Mouse (Mus musculus) cerebellum, adult 2 months (tissue): ENCODE data around the gene Vwa7. TPM values are rescaled to one million over a fixed set of nuclear protein-coding genes. Genes with fewer than 3 reads are reported as not detected.
A peak's percentile ranks its signal among the peaks of the same experiment; 100 is the strongest.

ENCODE experiments used
- DNase-seq, 2 experiments: peaks; one replicate each; pipeline ENCODE4 v3.0.0; 2021
- H3K27ac ChIP-seq: fragments of 200-500 bp; 2 replicates; pipeline ENCODE4 v1.5.1; 2012; ENCODE audit warnings: low read length, control low read depth, inconsistent platforms; ENCODE audit not compliant: insufficient read depth
- H3K27me3 ChIP-seq: fragments of 200-500 bp; 2 replicates; pipeline ENCODE4 v1.6.1; 2012; ENCODE audit warnings: inconsistent platforms, mild to moderate bottlenecking, low read length, moderate library complexity; ENCODE audit not compliant: control insufficient read depth, insufficient read depth
- H3K4me1 ChIP-seq: fragments of 200-500 bp; 2 replicates; pipeline ENCODE4 v1.6.1; 2011; ENCODE audit warnings: low read length; ENCODE audit not compliant: control insufficient read depth, insufficient read depth
- H3K4me3 ChIP-seq: fragments of 200-500 bp; replicated peaks from 2 replicates; pipeline ENCODE3; 2011; ENCODE audit warnings: mild to moderate bottlenecking, low read depth, low read length, control low read depth; ENCODE audit not compliant: insufficient read depth
- CTCF ChIP-seq: fragments of 200-500 bp; IDR thresholded peaks from 2 replicates; pipeline ENCODE4 v1.5.1; 2011; ENCODE audit warnings: low read depth, mild to moderate bottlenecking, control low read depth, low read length, moderate library complexity, borderline replicate concordance; ENCODE audit not compliant: insufficient read depth
- POLR2A ChIP-seq: fragments of 200-500 bp; IDR thresholded peaks from 2 replicates; pipeline ENCODE4 v1.6.1; 2011; ENCODE audit warnings: low read length, control low read depth, borderline replicate concordance; ENCODE audit not compliant: insufficient read depth
- WGBS: fragments of 180-500 bp; shearing (Covaris S2); methylation state at CpG from one replicate; pipeline ENCODE4 v1.1.7; 2018; 5-methylcytosine and 5-hydroxymethylcytosine counted together
- polyA plus RNA-seq: library from polyadenylated mRNA; depleted of rRNA; stranded (reverse); fragments of >200 nt; gene quantifications from 2 replicates; pipeline ENCODE4 v1.2.3, GENCODE M21; 2012

Vwa7 gene
- polyA plus RNA-seq, 1 experiment = 25.5 TPM

DNA sequence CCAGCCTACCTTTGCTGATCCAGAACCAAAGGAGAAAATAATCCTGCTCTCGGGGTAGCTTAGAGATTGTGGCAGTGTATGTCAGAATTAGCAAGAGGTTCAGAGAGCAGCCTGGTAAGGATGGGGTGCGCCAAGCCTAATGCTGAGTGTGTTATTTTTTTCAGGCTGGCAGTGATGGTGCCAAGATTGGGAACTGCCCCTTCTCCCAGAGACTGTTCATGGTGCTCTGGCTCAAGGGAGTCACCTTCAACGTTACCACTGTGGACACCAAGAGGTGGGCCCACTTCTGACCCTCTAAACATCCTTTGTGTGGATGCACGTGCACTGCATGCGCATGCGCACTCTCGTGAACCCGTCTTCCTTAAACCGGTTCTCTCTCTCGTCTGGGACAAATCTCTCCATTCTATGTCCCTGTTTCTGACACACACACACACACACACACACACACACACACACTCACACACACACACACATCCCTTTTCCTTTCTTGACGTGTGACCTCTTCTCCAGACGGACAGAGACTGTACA, 36.0 kb downstream of the Vwa7 start:
- TF ChIP-seq POLR2A (no peak), CTCF (no peak)
- DNase-seq = no peak
- Histone ChIP-seq H3K4me3 (peak overlapping the region; percentile 77), H3K4me1 (peaks cover 12% of the 10 kb centered on the region), H3K27me3 (no peaks in the 10 kb centered on the region), H3K27ac (peak overlapping the region; percentile 96)
- 60% methylated on average over 12 of the region's 12 CpGs for WGBS

- Histone ChIP-seq H3K27ac (no peak overlapping the region), H3K4me3 (no peak overlapping the region), H3K4me1 (peaks cover 18% of the 10 kb centered on the region), H3K27me3 (no peaks in the 10 kb centered on the region)
- no peak for TF ChIP-seq POLR2A
- WGBS = 82% methylated on average over 7 of the region's 7 CpGs
- DNase-seq = no peak
Observed at GRCm38 (mm10) chr17:35055691-35056495, 39.5 kb downstream of the Vwa7 start.

- 85% methylated on average over 3 of the region's 3 CpGs for WGBS
- Histone ChIP-seq H3K27ac (no peak overlapping the region), H3K27me3 (no peaks in the 10 kb centered on the region), H3K4me1 (peaks cover 21% of the 10 kb centered on the region), H3K4me3 (no peak overlapping the region)
- no peak for DNase-seq
- TF ChIP-seq POLR2A (no peak), CTCF (no peak)
Observed at GRCm38 (mm10) chr17:35057090-35057489, 40.7 kb downstream of the Vwa7 start.

DNA sequence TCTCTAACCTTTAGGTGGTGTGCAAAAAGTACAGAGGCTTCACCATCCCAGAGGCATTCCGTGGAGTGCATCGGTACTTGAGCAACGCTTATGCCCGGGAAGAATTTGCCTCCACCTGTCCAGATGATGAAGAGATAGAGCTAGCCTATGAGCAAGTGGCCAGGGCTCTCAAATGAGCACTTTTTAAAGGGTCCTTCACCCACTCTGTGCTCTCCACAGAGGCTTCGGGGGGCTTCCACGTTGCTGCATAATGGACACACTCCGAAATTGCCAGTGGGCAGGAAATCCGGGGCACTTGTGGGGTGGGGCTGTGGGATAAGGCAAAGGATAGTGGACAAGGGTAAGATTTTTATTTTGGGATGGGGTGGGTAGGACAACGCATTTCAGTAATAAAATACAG, 41.9 kb downstream of the Vwa7 start:
- H3K27me3 ChIP-seq = no peaks in the 10 kb centered on the region
- TF ChIP-seq CTCF (no peak), POLR2A (no peak)
- H3K4me1 ChIP-seq = peaks cover 17% of the 10 kb centered on the region
- DNase-seq = no peak
- no peak overlapping the region for H3K27ac ChIP-seq
- WGBS = 61% methylated on average over 9 of the region's 9 CpGs
- H3K4me3 ChIP-seq = no peak overlapping the region

DNA sequence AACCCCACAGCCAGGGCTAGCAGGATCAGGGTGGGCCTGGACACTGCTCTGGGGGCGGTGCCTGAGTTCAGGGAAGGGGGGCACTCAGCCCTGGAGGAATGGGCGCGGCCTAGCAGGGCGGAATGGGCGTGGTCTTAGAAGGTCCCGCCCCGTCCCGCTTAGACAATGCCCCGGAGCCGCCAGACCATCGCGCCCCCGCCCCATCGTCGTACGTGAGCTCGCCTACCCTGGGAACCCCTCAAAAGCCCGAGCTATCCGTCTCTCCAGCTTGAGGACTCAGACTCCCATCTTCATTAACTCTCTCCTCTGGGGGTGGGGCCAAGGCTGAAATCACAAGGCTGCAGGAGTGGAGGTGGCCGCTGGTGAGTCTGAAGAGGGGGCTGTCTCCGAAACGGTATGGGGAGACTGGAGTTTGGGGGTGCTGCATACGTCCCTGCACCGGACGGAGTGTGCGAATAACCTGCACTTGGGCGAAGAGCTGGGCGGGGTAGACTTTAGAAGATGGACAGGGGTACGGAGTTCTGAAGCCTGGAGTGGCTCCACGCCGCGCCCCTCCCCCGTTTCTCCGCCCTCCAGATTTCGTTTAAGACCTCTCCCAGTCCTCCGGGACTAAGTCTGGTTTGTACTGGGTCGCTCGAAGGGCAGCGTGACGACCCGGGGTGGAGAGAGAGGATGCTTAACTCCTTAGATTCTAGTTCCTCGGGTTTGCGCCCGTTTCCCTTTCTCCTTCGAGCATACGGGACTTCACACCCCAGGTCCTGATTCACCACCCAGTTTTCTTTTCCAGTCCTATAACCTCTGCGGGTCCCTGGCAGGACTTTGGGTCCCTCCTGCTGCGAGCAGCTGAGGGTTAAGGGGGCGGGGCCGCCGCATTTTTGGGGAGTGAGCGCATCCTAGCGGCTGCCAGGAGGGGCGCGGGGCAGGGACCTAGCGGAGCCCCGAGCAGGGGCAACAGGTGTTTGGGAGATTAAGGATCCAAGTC, 42.8 kb downstream of the Vwa7 start, which contains the start of gene Ddah2:
Gene Ddah2 (plus strand): TSS at position 125 of the 982 bp plus-strand sequence.
- no peaks in the 10 kb centered on the region for H3K27me3 ChIP-seq
- H3K4me1 ChIP-seq = peaks cover 24% of the 10 kb centered on the region
- peak; percentile 79 to 84 for DNase-seq
- TF ChIP-seq CTCF = peak; percentile 46; the same call in 1 of the 2 replicates
- TF ChIP-seq POLR2A = peak; percentile 39; the same call in 1 of the 2 replicates
- peak within 1 kb of the TSS; percentile 3 for H3K27ac ChIP-seq
- peak within 1 kb of the TSS; percentile 88 for H3K4me3 ChIP-seq
- WGBS = under 1% methylated on average over 57 of the region's 57 CpGs

GRCm38 (mm10) chr17:35060071-35060470, 43.7 kb downstream of the Vwa7 start:
- no peaks in the 10 kb centered on the region for H3K27me3 ChIP-seq
- DNase-seq = peak in 1 of 2 experiments; percentile 36
- peaks cover 28% of the 10 kb centered on the region for H3K4me1 ChIP-seq
- peak overlapping the region; percentile 88 for H3K4me3 ChIP-seq
- 9% methylated on average over 14 of the region's 14 CpGs for WGBS
- no peak overlapping the region for H3K27ac ChIP-seq
- no peak for TF ChIP-seq CTCF
- TF ChIP-seq POLR2A = no peak

GRCm38 (mm10) chr17:35060737-35061297, 44.4 kb downstream of the Vwa7 start:
- 53% methylated on average over 22 of the region's 22 CpGs for WGBS
- H3K4me3 ChIP-seq = no peak overlapping the region
- 0 out of 2 replicates have a peak overlapping the region, but pooled peaks have one; percentile 11 for H3K27ac ChIP-seq
- H3K4me1 ChIP-seq = peaks cover 33% of the 10 kb centered on the region
- no peaks in the 10 kb centered on the region for H3K27me3 ChIP-seq
- TF ChIP-seq POLR2A (no peak), CTCF (no peak)
- peak in 1 of 2 experiments; percentile 34 for DNase-seq
